Mouse (Mus musculus) leukemia stem cell, adult 10-12 weeks (primary cell): Measurements from ENCODE around the gene Mgmt. TPM values are rescaled to one million over a fixed set of nuclear protein-coding genes. Genes with fewer than 3 reads are reported as not detected.

Experiments
- polyA plus RNA-seq: library from polyadenylated mRNA; stranded (reverse); fragments of >175 nt; gene quantifications from 2 replicates; pipeline ENCODE4 v1.2.3, GENCODE M21; 2012; ENCODE audit warnings: low replicate concordance

Gene Mgmt
- polyA plus RNA-seq: 2.0 and 2.9 TPM in 2 replicates

DNA sequence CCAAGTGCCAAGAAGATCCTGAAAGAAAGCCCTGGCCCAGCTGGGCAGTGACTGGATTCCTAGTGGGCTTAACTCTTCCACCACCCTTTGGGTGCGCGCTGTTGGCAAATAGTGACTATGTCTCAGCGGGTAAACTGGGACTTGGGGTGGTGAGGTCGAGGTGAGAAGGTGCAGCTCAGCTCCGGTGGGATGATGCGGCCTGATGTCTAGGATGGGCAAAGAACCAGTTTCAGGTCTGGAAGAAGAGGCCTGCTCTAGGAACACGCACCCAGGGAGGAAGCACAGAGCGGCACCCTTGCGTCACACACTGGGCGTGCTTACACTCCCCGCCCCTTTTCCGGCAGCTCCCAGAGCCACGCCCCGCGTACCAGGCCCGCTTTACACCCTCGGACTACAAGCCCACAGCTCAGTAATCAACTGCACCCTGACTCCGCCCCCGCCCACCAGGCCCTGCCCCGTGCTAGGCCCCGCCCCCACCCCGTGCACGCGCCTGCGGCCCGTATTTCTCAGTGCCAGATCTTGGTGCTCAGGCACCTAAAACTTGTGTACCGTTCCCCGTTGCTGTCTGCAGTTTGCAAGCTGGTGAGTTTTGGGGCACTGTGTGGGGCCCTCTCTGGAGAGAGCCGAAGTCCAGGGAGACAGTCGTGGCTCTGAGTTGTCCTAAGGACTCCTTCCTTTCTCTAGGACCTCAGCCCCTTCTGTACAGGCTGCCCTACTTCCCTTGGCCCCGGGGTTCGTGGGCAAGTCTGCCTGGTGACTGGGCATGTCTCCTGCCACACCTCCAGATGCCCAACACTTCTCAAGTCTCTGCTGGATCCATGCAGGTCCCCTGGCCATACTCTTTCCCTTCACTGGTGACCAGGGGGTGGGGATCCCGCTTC, at the start of gene Mgmt:
Gene Mgmt (plus strand): TSS at position 509 of the 881 bp plus-strand sequence.

